Mouse (Mus musculus): Measurements from ENCODE around the gene Olfr324.

Olfr324 gene

DNA sequence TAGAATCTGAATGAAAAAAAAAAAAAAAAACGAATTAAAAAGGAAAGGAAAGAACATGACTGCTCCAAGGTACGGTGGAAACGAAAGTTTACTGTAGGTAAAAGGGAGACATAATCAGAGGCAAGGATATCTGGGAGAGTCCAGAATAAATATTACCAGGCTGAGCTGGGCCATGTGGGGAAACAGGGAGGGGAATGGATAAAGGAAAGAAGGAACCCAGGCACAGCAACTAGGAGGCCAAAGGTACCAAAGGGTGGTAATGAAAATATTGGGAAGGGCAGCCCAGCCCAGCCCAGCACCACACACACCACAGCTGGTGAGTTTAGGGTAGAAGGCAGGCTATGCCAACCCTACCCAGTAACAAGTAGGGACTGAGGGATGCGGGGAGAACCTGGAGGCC is 40.0 kb downstream of the Olfr324 start:
- DNase-seq (ENCODE audit: low read depth): no peak

- peak; percentile 77 for DNase-seq (ENCODE audit: low read depth)
These were observed 41.6 kb downstream of the Olfr324 start for GRCm38 (mm10) chr11:58636376-58636977.

GRCm38 (mm10) chr11:58638176-58638701 is 43.3 kb downstream of the Olfr324 start:
- peak; percentile 9 for DNase-seq (ENCODE audit: low read depth)

DNA sequence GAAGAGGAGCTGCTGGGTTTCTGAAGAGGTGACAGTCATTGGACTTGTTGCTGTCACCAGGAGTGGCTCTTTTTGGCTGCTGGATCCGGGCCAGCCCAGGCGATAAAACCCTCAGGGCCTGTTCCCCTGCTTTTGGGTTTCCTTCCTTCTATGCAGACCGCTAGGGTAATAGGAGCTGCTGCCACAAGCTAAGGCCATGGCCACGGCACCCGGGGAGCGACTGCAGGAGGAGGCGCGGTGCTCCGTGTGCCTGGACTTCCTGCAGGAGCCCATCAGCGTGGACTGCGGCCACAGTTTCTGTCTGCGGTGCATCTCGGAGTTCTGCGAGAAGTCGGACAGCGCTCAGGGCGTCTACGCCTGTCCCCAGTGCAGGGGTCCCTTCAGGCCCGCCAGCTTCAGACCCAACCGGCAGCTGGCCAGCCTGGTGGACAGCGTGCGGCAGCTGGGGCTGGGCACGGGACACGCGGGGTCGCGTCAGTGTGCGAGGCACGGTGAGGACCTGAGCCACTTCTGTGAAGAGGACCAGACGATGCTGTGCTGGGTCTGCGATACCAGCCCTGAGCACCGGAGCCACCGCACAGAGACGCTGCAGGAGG is 45.5 kb downstream of the Olfr324 start, which contains the start of gene Trim58:
Gene Trim58, plus strand, starts transcription at position 194 of the 596 bp plus-strand sequence.
- peak; percentile 83 for DNase-seq (ENCODE audit: low read depth)

DNA sequence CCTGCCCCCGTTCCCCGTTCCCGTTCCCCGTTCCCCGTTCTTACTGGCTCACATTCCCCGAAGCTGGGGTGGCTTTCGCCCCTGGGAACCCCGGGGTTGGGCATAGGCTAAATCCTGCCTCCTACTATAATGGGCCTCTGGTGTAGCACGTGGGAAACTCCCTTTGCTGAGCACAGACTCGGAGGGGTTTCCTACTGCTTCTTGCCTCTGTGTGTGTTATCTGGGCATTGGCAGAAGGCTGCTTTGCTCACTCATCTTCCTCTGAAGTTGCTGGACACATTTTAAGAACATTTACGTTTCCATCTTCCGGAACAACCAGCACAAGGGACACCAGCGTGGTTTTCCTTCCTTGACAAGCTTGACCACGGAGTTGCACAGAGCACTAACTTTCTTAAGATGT is 46.1 kb downstream of the Olfr324 start:
- DNase-seq (ENCODE audit: low read depth): peak; percentile 78

- DNase-seq (ENCODE audit: low read depth): peak; percentile 77
These were observed 46.9 kb downstream of the Olfr324 start for GRCm38 (mm10) chr11:58641638-58642358.

DNA sequence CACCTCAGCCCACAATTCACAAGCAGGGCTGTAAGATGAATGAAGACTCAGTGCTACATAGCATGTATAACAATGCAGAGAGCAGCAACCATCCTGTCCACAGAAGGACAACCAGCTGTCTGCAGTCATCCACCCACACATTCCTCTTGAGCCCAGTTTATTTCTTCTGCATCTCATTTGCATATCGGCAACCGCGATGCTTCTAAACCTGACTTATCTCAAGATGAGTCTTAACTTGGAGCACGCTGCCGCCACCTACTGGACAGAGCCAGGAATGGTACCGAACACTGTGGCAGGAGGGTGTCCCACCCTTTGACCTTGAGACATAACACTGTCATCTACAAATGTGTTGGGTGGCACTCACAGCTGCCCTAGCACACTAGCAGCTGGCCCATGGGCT is 48.4 kb downstream of the Olfr324 start:
- peak; percentile 80 for DNase-seq (ENCODE audit: low read depth)
